Mouse (Mus musculus) monocyte, adult 5-6 weeks (primary cell): Measurements from ENCODE around the gene Ccdc85a. TPM values are rescaled to one million over a fixed set of nuclear protein-coding genes. Genes with fewer than 3 reads are reported as not detected.
"Not testable (repeated sequence)": the region's sequence is repeated elsewhere in the genome, so short reads cannot be mapped to it uniquely, and the experiment has no call there.

Source experiments
- ATAC-seq: fragments of 153-309, 156-312 bp; replicated peaks from 2 replicates; pipeline ENCODE4 v1.8.0; 2017; ENCODE audit warnings: mild to moderate bottlenecking; ENCODE audit not compliant: low TSS enrichment, insufficient number of reproducible peaks, severe bottlenecking, poor library complexity, low FRiP score
- total RNA-seq: library from RNA; stranded (forward); fragments of 200-1000, 200-491, 200-594 nt; gene quantifications from 3 replicates; pipeline ENCODE4 v1.2.3, GENCODE M21; 2017

Ccdc85a gene
- total RNA-seq, 1 experiment from 2014 or later = not detected

DNA sequence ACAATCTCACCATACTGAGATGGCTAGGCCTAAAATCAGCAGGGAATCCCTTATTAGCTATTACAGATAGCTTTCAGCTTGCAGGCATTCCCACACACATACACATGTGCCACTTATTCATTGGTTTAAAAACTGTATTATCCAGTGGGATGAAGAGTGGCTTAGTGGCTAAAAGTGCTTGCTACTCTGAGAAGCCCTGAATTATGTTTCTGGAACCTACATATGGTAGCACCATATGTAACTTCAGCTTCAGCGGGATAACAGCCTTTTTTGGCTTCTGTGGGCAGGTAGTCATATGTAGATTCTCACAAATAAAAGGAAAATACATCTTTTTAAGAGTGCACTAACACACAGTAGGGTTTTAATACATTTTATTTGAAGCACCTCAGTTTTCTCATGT is 119.2 kb downstream of the Ccdc85a start:
- no peak for ATAC-seq

DNA sequence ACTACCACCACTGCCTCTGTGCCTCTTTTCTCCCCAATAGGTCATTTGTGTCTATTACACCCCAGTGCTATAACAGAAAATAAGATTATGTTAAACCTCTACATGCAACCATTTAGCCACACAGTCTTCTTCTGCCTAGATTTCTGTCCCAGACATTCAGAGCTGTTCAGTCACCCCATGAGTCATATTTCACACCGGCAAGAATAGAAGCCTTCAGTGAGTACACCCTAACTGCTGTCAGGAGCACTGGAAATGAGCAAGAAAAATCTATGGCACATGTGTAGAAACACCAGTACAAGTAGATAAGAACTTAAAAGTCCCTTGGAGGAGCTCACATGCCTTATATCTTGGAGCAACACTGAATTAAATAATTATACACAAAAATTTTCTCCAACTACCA is 125.0 kb downstream of the Ccdc85a start:
- ATAC-seq = no peak

DNA sequence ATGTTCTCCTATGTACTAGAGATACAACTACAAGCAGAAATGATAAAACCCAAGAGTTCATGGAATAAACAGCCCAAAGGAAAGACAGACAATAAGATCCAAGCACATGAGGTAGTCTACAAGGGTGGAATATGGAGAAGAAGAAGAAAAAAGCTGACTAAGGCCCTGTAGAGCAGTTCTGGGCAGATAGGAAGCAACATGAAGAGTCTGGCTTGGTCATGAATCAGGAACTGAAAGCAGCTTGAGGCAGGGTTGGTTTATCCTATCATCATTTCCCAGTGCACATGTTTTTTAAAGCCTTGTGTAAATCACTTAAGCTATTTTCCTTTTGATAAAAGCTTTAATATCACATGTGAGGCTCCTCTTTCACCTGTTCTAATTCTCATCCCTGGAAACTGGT is 144.2 kb downstream of the Ccdc85a start:
- no peak for ATAC-seq

DNA sequence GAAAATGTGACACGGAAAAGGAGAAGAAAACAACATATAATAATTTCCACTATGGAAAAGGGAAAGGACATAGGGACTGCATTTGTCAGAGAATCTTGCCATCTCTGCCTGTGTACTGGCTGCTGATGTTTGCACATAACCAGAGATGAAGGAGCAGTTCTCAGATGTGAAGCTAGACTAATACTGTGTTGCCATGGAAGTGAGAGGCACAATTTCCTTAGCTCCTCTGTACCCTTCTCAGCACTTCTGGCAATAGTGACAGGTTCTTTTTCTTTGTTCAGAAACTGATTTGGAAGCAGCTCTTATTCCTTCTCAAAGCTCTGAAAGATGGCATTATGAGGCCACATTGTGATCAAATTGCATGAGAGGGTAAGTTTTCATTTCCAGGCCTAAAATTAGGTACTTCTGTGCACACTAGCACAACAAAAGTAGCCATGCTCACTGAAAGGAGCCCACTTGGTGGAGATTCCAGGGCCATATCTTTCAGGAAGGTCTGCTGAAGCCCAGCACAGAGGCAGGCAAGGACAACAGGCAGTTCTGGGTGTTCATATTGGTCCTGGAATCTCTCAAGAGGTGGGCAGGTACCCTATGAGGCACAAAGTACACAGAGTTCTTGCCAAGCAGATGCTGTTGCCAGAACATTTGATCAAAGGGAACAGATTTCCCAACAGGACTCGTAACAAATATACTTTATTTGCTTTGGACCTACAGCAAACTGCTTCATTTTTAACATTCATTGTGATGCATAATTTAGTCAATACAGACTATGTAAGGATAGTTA is 161.5 kb downstream of the Ccdc85a start:
- no peak for ATAC-seq

DNA sequence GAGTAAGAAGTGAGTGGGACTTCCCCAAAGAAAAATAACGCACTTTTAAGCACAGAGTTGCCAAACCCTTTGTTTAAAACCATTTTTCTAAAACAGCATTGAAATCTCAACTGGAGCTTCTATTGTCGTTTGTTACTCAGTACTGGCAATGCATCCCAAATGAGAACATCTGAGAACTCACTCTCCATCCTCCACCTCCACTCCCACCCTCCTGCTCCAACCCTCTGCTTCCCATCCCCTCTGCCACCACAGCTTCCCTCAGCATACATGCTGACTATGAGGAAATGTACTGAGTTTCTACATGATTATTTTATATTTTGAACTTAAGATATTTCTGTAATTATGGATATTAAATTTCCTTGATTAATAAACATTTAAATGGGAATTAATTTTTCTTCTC is 168.3 kb downstream of the Ccdc85a start:
- no peak for ATAC-seq

DNA sequence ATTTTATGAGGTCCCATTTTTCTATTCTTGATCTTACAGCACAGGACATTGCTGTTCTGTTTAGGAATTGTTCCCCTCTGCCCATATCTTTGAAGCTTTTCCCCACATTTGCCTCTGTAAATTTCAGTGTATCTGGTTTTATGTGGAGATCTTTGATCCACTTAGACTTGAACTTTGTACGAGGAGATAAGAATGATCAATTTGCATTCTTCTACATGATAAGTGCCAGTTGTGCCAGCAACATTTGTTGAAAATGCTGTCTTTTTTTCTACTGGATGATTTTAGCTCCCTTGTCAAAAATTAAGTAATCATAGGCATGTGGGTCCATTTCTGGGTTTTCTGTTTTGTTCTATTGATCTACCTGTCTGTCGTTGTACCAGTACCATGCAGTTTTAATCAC is 174.2 kb downstream of the Ccdc85a start:
- ATAC-seq = not testable (repeated sequence)

DNA sequence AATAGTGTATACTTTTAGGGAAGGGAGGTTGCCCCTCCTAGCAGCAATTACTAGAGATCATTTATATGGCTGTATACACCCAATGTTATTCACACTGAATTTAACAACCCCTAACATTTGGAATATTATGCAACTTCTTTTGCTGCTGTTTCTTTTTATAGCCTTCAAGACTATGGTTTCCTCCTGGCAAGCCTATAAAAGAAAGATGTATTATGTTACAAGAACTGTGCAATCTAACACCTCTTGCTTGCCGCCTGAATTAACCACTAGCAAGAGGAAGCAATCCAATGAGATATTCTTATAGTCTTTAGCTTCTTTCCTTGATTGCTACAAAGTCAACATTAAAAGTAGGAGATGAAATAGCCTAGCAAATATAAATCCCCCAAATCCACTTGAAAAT is 187.0 kb downstream of the Ccdc85a start:
- ATAC-seq = no peak

DNA sequence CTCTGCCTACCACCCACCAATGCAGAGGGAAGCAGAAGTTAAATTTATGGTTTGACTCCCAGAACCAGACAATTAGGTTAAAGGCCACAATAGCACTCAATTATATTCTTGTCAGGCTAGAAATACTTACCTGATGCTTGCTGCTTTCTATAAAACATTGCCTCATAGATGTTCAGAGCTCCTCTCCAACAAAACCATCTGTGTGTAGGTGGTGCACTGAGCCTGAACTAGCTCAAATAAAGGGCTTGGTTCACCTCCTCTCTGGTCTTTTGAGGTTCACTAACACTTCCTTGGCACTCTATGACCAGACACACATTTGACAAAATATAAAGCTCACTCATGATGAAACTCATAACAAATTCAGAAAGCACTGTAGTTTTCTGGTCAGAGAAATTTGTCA is 208.2 kb downstream of the Ccdc85a start:
- no peak for ATAC-seq

DNA sequence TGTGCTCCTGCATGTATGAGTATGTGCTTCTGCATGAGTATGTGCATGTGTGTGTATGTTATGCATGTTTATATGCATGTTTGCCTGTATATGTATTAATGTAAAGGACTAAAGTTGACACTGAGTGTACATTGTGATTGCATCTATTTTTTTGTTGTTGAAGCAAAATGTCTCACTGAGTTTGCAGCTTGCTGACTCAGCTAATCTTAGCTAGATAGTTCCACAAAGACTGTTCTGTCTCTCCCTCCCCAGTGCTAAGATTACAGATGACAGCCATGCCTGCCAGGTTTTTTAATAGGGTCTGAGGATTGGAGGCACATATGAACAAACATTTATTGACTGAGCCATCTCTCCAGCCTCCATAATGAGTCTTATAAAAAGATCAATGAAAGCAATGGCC is 209.5 kb downstream of the Ccdc85a start:
- ATAC-seq = no peak

DNA sequence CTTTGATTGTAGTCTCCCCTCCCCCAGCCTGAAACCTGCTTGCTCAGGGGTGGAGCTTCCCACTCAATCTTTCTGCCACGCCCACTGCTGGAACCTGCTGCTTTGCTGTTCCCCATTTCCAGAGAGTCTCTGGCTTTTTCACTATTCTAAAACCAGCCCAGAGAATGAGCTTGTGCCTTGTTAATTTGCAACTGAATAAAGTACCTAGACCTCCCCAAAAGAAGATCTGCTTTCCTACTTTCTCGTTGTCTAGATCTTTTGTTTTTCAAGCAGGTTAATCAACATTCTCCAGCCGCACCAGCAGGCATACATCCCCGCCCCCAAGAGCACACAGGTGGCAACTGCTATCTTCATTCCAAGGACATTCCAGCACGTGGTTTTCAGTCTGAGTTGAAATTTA is 212.7 kb downstream of the Ccdc85a start:
- ATAC-seq = not testable (repeated sequence)

DNA sequence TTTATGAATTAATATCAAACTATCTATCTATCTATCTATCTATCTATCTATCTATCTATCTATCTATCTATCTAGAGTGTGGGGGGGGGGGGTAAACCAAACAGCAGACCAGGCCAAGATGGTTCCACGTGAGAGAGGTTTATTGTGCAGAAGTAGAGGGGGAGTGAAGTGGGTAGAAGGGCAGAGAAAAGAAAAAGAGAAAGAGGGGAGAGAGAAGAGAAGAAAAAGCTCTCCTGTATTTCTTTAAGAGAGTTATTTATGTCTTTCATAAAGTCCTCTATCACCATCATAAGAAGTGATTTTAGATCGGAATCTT is 218.2 kb downstream of the Ccdc85a start:
- no peak for ATAC-seq

DNA sequence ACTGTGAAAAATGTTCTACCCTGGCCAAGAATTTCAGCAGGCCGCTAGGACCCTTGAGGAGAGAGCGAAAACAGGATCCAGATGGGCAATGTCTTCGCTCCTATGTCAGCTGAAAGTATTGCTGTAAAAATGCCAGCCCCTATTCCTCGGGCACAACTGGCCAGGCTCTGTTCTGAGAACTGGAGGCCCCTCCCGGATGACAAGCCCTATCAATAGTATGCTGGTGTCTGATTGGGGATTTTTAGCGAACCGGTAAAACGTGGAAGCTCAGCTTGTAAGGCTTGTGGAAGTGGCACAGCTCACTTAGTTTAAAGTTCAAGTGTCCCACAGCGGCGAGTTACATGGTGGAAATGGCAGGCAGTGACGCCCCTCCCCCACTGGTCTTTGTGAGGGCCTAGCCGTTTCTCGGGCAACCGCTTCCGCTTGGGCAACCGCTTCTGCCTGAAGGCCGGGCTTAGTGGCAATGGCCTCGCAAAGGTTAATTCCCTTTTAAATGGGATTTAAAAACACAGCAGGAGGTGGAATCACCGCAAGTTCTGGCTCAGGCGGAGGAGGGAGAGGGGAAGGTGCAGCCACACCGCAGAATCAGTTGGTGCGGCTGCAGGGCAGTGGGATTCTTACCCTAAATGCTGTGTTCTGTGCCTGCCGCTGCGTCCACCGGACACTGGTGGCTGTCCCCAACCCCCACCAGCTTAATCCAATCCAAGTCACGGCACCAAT is 218.8 kb downstream of the Ccdc85a start:
- ATAC-seq = peak; percentile 90

DNA sequence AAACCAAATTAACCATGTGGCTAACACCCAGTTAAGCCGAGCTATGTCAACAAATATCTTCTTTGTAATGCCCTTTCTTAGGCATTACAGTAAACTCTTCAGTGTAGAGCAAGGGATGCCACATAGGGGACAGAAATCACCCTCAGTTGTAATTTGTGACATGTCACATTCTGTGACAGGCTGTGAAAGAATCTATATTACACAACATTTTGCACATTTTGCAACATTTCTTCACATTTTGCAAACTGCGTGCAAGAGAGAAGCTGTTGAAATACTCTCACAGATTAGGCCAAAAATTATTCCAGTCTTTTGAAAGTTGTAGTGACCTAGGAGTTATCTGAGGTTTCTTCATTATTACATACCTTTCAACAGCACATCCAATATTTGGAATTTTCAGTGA is 240.7 kb downstream of the Ccdc85a start:
- no peak for ATAC-seq

DNA sequence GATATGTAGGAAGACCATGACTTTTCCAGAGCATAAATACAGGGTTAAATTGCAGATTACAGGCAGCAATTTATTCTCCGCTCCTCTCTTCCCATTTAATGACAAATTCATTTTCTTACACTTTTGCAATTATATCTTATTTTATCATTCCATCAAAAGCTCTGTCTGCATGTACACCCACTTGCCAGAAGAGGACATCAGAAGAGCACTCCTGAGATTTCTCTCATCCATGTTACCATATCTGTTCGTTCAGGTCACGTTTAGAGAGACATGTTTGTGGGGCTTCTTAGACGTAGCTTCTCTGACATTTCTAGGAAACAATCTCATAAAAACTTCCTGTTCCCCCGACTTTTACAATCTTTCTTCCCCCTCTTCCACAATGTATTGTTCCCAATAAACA is 242.2 kb downstream of the Ccdc85a start:
- no peak for ATAC-seq

DNA sequence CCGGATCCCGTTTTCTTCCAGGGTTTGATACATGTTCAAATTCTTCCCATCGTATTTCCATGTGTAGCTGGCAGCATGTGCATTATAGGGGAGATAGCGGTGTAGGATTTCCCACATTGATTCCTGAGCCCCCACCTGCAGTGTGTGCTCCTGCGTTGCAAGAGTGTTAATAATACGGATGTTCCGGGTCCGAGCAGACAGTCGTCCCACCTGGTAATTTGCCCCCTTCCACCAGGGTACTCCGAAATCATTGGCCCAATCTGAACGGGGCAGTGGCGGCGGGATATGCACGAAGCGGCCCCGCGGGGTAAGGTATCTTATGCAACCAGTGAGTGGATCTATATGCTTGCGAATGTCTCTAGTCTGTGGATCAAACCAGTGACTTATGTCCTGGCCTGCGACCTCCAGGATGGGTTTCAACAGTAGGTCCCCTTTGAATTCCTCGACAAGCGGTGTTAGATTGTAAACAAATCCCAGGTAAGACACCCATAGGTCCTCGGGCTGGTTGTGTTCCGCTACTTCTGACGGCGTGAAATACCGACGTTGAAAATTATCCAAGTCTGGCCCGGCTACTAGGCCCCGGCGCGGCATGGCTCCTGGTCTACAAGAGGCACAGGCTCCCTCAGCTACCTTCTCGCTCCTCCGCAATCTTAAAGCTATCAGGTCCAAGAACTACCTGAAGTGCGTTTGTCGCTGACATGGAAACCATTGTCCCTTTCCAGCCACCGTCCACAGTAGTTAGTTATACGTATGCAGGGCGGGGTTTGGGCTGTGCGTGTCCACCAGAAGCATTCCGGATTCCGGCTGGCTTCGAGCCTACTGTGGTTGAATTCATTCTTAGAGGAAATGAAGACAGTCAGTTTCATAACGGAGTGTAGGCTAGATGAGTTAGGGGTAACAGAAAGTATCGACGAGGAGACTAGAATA is 244.6 kb downstream of the Ccdc85a start, which contains the start of gene Gm6685:
Gm6685 (minus strand) TSS at position 644 of the 927 bp plus-strand sequence.
- peak; percentile 69; the same call in 1 of the 2 replicates for ATAC-seq

Other genes with a start within 250 kb of the Ccdc85a start
- gene Gm6685, start 244.5 kb downstream of the Ccdc85a start, total RNA-seq = 2.2 to 6.7 TPM in 2 of 3 replicates, not detected in the other